Mouse (Mus musculus): ENCODE results near the gene Trappc2l. TPM values are rescaled to one million over a fixed set of nuclear protein-coding genes. Genes with fewer than 3 reads are reported as not detected.

Trappc2l gene
- polyA plus RNA-seq, 1 experiment from 2014 or later, result 49.6 TPM

GRCm38 (mm10) chr8:122616181-122616905 lies 4.9 kb downstream of the Trappc2l start:
- no peaks in the 10 kb centered on the region for H3K9me3 ChIP-seq
- H3K9ac ChIP-seq, result no peak overlapping the region; the same call in 1 of the 2 replicates
- no peak overlapping the region for H3K4me3 ChIP-seq
- peak overlapping the region; percentile 3; the same call in 1 of the 2 replicates for H3K4me2 ChIP-seq (replicated peaks)
- H3K27me3 ChIP-seq, result no peaks in the 10 kb centered on the region
- peaks cover 17% of the 10 kb centered on the region for H3K36me3 ChIP-seq
- 56% methylated on average over 9 of the region's 9 CpGs for WGBS
- H3K4me1 ChIP-seq, result peaks cover 53% of the 10 kb centered on the region
- 0 out of 2 replicates have a peak, but pooled peaks have one; percentile 4 for ATAC-seq (ENCODE audit: low FRiP score, low read depth)
- peak overlapping the region; percentile 61 for H3K27ac ChIP-seq

- no peaks in the 10 kb centered on the region for H3K9me3 ChIP-seq
- no peaks in the 10 kb centered on the region for H3K27me3 ChIP-seq
- WGBS, result 22% methylated on average over 5 of the region's 7 CpGs
- H3K4me1 ChIP-seq, result peaks cover 43% of the 10 kb centered on the region
- H3K36me3 ChIP-seq, result peaks cover 17% of the 10 kb centered on the region
- H3K9ac ChIP-seq, result no peak overlapping the region
- peak; percentile 38; the same call in 1 of the 2 replicates for ATAC-seq (ENCODE audit: low FRiP score, low read depth)
- H3K4me2 ChIP-seq (replicated peaks), result no peak overlapping the region
- H3K4me3 ChIP-seq, result no peak overlapping the region
- H3K27ac ChIP-seq, result no peak overlapping the region
These were observed 6.6 kb downstream of the Trappc2l start for GRCm38 (mm10) chr8:122617947-122618546.

DNA sequence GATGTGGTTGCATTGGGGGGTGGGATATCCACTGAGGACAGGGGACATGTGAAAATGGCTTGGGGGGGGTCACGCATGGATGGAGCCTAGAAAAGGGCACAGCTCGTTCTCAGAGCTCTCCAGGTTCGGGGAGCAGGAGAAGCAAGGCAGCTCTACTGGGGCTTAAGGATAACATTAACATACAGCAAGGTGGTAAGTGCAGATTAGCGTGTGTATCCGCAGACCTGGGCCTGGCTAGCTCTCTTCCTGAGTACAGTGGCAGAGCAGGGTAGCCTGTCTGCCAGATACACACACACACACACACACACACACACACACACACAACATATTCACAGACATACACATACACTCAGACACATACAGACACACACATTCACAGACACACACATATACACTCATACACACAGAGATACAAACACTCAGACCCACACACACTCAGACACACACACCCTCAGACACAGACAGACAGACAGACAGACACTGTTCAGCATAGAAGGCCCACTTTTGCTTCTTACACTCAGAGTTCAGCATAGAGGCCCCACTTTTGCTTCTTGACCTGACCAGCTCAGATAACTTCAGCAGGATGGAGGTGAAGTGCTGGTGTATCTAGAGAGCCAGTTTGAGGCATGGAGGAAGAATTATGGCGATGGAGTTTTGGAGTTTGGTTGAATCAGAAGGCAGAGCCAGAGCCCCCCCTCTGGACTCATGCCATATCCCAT lies 7.4 kb downstream of the Trappc2l start:
- H3K4me3 ChIP-seq, result no peak overlapping the region
- no peaks in the 10 kb centered on the region for H3K9me3 ChIP-seq
- no peak overlapping the region for H3K4me2 ChIP-seq (replicated peaks)
- ATAC-seq (ENCODE audit: low FRiP score, low read depth), result no peak
- no peak overlapping the region for H3K9ac ChIP-seq
- WGBS, result 76% methylated on average over 6 of the region's 6 CpGs
- H3K36me3 ChIP-seq, result peaks cover 14% of the 10 kb centered on the region
- H3K4me1 ChIP-seq, result peaks cover 43% of the 10 kb centered on the region
- H3K27me3 ChIP-seq, result no peaks in the 10 kb centered on the region
- H3K27ac ChIP-seq, result no peak overlapping the region

DNA sequence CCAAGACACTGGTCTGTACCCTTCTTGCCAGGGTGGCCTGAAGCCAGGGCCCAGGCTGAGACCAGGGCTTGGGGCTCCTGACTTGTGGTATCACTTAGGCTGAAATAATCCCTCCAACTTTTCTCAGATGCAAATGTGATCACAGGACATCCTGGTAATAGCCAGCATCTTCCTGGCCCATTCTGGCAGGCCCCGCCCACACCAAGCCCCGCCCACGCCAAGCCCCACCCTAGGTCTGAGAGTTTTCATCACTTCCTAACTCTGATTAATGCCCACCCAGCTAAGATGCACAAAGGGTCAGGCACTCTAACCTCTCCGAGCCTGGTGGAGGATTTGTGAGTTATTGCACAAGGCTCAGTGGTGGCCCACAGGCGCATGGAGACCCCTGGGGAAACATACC lies 9.0 kb downstream of the Trappc2l start:
- H3K36me3 ChIP-seq, result peaks cover under 1% of the 10 kb centered on the region; the same call in 1 of the 2 replicates
- H3K9ac ChIP-seq, result no peak overlapping the region
- no peak overlapping the region for H3K4me3 ChIP-seq
- peaks cover 41% of the 10 kb centered on the region for H3K4me1 ChIP-seq
- H3K4me2 ChIP-seq (replicated peaks), result no peak overlapping the region
- H3K27ac ChIP-seq, result no peak overlapping the region
- H3K9me3 ChIP-seq, result no peaks in the 10 kb centered on the region
- no peak for ATAC-seq (ENCODE audit: low FRiP score, low read depth)
- H3K27me3 ChIP-seq, result no peaks in the 10 kb centered on the region
- 24% methylated on average over 5 of the region's 5 CpGs for WGBS

DNA sequence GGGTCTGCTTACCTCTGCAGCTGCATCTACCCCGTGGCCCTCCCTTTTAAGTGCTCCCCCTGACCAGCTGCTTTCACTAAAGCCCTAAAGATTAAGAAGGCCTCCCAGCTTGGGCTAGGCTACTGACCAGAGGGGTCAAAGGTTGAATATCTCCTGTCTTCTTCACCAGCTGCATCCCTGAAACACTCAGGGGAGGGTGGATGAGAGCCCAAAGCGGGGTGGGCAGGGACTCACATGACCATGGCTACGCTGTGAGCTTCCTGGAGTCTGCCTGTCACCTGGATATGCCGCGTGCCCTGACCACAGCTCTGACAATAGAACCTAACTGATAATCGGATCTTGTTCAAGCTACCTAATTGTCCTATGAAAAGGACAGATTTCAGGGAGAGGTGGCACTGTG lies 11.3 kb downstream of the Trappc2l start, which contains the start of gene Pabpn1l:
Gene Pabpn1l, minus strand, starts transcription at position 13 of the 400 bp plus-strand sequence.
- no peak for ATAC-seq (ENCODE audit: low FRiP score, low read depth)
- H3K4me2 ChIP-seq (replicated peaks), result no peak within 1 kb of the TSS
- no peaks in the 10 kb centered on the region for H3K9me3 ChIP-seq
- WGBS, result 63% methylated on average over 6 of the region's 6 CpGs
- H3K36me3 ChIP-seq, result no peaks in the 10 kb centered on the region
- no peaks in the 10 kb centered on the region for H3K27me3 ChIP-seq
- H3K4me3 ChIP-seq, result no peak within 1 kb of the TSS
- no peak within 1 kb of the TSS for H3K27ac ChIP-seq
- no peak within 1 kb of the TSS for H3K9ac ChIP-seq
- peaks cover 23% of the 10 kb centered on the region for H3K4me1 ChIP-seq

DNA sequence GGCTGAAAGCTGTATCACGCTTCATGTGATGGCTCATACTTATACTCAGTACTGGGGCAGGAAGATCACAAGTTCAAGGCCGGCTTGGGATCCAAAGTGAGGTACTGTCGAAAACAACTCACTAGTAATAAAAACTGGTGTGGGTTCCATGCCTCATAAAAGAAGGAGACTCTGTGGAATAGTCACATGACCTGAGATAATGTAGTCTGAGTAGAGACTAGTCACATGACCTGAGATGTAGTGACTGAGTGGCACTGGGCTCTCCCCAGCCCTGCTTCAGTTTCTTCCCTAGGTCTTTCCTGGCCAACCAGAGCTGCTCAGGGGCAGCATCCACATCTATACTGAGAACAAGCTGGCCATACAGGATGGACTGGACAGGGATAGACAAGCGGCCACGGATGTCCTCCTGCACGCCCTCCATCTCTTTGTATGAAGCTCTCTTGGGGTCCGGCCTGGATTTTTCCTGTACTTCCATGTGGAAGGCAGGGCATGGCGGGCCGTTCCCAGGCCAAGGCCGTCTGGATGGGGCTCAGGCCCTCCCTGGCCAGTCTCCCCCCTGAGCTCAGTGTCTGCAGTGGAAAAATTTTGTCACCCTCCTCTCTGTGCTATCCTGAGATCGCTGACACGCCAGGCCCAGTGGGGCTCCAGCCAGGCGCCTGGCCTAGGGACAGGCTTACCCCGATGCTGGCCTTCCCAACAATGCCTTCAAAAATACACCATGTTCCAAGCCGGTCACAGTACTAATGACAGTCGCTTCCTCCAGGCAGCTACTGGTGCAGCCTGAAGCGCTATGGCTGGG lies 12.6 kb downstream of the Trappc2l start:
- Histone ChIP-seq H3K9ac (peak overlapping the region; percentile 31; the same call in 1 of the 2 replicates), H3K9me3 (no peaks in the 10 kb centered on the region), H3K36me3 (no peaks in the 10 kb centered on the region), H3K27me3 (no peaks in the 10 kb centered on the region), H3K4me1 (peaks cover 13% of the 10 kb centered on the region), H3K4me2 (replicated peaks) (no peak overlapping the region), H3K27ac (no peak overlapping the region), H3K4me3 (no peak overlapping the region)
- no peak for ATAC-seq (ENCODE audit: low FRiP score, low read depth)
- 92% methylated on average over 17 of the region's 17 CpGs for WGBS

GRCm38 (mm10) chr8:122624653-122625052 lies 13.2 kb downstream of the Trappc2l start:
- Histone ChIP-seq H3K4me3 (no peak overlapping the region), H3K4me1 (peaks cover 7% of the 10 kb centered on the region)
- WGBS, result 68% methylated on average over 5 of the region's 5 CpGs

DNA sequence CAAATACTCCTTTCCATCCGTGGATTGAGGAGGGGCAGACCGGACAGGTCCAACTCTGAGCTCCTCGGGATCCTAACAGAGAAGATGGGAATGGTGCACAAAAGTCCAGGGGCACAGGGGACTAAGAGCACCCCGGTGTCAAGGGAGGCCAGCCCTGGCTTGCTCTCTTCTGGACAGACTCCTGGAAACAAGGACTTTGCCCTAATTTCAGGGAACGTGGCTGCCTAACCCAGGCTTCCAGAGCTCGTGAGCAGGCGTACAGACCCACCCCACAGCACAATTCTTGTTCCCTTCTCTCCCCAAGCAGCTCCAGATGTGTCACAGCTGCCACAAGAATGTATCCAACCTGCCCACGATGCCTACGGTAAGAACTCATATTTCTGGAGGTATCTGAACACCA lies 14.4 kb downstream of the Trappc2l start:
- ATAC-seq (ENCODE audit: low FRiP score, low read depth), result no peak
- no peaks in the 10 kb centered on the region for H3K4me1 ChIP-seq
- no peaks in the 10 kb centered on the region for H3K36me3 ChIP-seq
- H3K9ac ChIP-seq, result no peak overlapping the region
- H3K4me2 ChIP-seq (replicated peaks), result no peak overlapping the region
- H3K9me3 ChIP-seq, result no peaks in the 10 kb centered on the region
- H3K27me3 ChIP-seq, result peaks cover 4% of the 10 kb centered on the region; the same call in 1 of the 2 replicates
- H3K4me3 ChIP-seq, result no peak overlapping the region
- H3K27ac ChIP-seq, result no peak overlapping the region
- WGBS, result 70% methylated on average over 9 of the region's 9 CpGs

More at GRCm38 (mm10) chr8:122624653-122625052, 13.2 kb downstream of the Trappc2l start:
- Histone ChIP-seq H3K4me2 (replicated peaks) (no peak overlapping the region), H3K36me3 (no peaks in the 10 kb centered on the region), H3K9me3 (no peaks in the 10 kb centered on the region), H3K9ac (no peak overlapping the region), H3K27ac (no peak overlapping the region), H3K27me3 (no peaks in the 10 kb centered on the region)
- no peak for ATAC-seq (ENCODE audit: low FRiP score, low read depth)

DNA sequence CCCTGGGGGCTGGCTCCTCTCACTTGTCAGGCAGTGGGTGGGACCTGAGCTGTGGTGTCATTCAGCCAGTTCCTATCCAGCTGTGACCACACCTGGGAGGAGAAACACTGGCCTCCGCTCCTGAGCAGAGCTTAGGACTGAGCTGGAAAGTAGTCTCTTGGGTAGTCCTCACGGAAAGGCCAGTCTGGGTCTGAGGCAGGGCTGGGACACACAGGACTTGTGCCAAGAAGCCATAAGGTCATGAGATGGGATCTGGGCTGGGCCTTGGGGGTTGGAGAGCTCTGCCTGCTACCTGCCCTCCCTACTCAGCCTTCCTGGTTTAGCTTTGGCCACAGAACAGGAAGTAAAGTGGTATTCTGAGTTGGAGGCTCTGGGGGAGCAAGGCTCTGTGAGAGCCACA lies 15.5 kb downstream of the Trappc2l start:
- H3K4me3 ChIP-seq, result no peak overlapping the region
- H3K4me2 ChIP-seq (replicated peaks), result no peak overlapping the region
- H3K36me3 ChIP-seq, result no peaks in the 10 kb centered on the region
- peaks cover 4% of the 10 kb centered on the region; the same call in 1 of the 2 replicates for H3K27me3 ChIP-seq
- no peaks in the 10 kb centered on the region for H3K9me3 ChIP-seq
- H3K27ac ChIP-seq, result no peak overlapping the region
- no peaks in the 10 kb centered on the region for H3K4me1 ChIP-seq
- 79% methylated on average over 2 of the region's 2 CpGs for WGBS
- H3K9ac ChIP-seq, result no peak overlapping the region
- no peak for ATAC-seq (ENCODE audit: low FRiP score, low read depth)

DNA sequence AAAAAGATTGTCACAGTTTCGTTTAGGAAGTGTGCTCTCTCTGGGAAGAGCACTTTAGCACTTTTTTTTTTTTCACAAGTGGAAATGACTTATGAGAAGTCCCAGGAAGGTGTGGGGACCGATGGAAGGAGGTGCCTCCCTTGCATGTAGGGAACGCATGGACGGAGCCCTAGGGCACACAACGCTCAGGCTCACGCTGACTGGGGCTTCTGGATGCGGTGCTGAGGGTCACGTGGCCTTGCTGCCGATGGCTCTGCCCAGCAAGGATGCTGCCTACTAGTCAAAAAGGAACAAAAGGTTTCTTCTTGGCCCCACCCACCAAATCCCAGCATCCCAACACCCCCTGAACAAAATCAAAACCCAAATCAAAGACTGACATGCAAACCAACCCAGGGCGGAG lies 17.9 kb downstream of the Trappc2l start:
- Histone ChIP-seq H3K4me3 (no peak overlapping the region), H3K27ac (no peak overlapping the region), H3K36me3 (peaks cover 15% of the 10 kb centered on the region), H3K4me1 (no peaks in the 10 kb centered on the region), H3K9me3 (no peaks in the 10 kb centered on the region), H3K27me3 (peaks cover 4% of the 10 kb centered on the region; the same call in 1 of the 2 replicates), H3K9ac (no peak overlapping the region), H3K4me2 (replicated peaks) (no peak overlapping the region)
- no peak for ATAC-seq (ENCODE audit: low FRiP score, low read depth)
- WGBS, result 43% methylated on average over 10 of the region's 10 CpGs

DNA sequence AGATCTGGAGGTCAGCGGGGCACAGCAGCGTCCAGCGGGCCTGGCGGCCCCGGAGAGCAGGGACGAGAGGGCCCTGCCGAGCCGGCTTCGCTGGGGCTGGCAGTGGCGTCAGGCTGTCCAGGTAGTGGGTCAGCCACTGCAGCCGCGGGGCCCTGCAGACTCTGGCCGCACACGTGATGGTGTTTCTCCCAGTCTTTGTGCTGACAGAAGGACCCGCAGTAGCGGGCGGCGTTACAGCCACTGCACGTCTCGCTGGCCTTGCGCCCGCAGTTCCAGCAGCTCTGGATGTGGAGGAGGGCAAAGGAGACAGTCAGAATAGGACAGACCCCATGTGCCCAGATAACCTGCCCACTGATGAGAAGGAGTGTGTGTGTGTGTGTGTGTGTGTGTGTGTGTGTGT lies 19.3 kb downstream of the Trappc2l start:
- 55% methylated on average over 22 of the region's 22 CpGs for WGBS
- H3K4me2 ChIP-seq (replicated peaks), result no peak overlapping the region; the same call in 1 of the 2 replicates
- peaks cover 26% of the 10 kb centered on the region for H3K36me3 ChIP-seq
- no peak for ATAC-seq (ENCODE audit: low FRiP score, low read depth)
- peaks cover 4% of the 10 kb centered on the region; the same call in 1 of the 2 replicates for H3K27me3 ChIP-seq
- no peak overlapping the region for H3K4me3 ChIP-seq
- peak overlapping the region; percentile 31; the same call in 1 of the 2 replicates for H3K9ac ChIP-seq
- H3K4me1 ChIP-seq, result peaks cover under 1% of the 10 kb centered on the region; the same call in 1 of the 2 replicates
- H3K9me3 ChIP-seq, result no peaks in the 10 kb centered on the region
- no peak overlapping the region for H3K27ac ChIP-seq
